Mouse (Mus musculus) bone marrow macrophage, adult 2 months (primary cell): ENCODE results near the gene 4930412O13Rik.

Experiments
- CTCF ChIP-seq: IDR thresholded peaks from 2 replicates; pipeline ENCODE4 v1.5.1; 2012; ENCODE audit warnings: low read depth, mild to moderate bottlenecking, low read length, moderate library complexity
- POLR2A ChIP-seq: IDR thresholded peaks from 2 replicates; pipeline ENCODE4 v1.6.1; 2012; ENCODE audit warnings: mild to moderate bottlenecking, low read depth, low read length, borderline replicate concordance

- TF ChIP-seq CTCF (no peak), POLR2A (no peak)
Measured at GRCm38 (mm10) chr2:9860698-9861097, 20.4 kb upstream of the 4930412O13Rik start.
